Mouse (Mus musculus) cerebellum, adult 2 months (tissue): ENCODE results near the gene Plekha6.

ENCODE experiments used
- CTCF ChIP-seq: fragments of 200-500 bp; IDR thresholded peaks from 2 replicates; pipeline ENCODE4 v1.5.1; 2011; ENCODE audit warnings: low read depth, mild to moderate bottlenecking, control low read depth, low read length, moderate library complexity, borderline replicate concordance; ENCODE audit not compliant: insufficient read depth
- POLR2A ChIP-seq: fragments of 200-500 bp; IDR thresholded peaks from 2 replicates; pipeline ENCODE4 v1.6.1; 2011; ENCODE audit warnings: low read length, control low read depth, borderline replicate concordance; ENCODE audit not compliant: insufficient read depth

- TF ChIP-seq POLR2A (no peak), CTCF (no peak)
These were observed 72.9 kb downstream of the Plekha6 start for GRCm38 (mm10) chr1:133236693-133237440.
